Mouse (Mus musculus) splenic B cell, adult 2 months (primary cell): ENCODE results near the gene Ccdc13.

Source experiments
- DNase-seq: peaks from one replicate; pipeline ENCODE4 v3.0.0-alpha.2; 2011; ENCODE audit warnings: low read depth, low spot score
- H3K27me3 ChIP-seq: 2 replicates; pipeline ENCODE4 v1.6.1; 2012; ENCODE audit warnings: mild to moderate bottlenecking, low read length, moderate library complexity, mixed read lengths; ENCODE audit not compliant: control insufficient read depth, poor library complexity, insufficient read depth, severe bottlenecking
- H3K36me3 ChIP-seq: 2 replicates; pipeline ENCODE4 v1.6.1; 2012; ENCODE audit warnings: mild to moderate bottlenecking, low read length, moderate library complexity, mixed read lengths; ENCODE audit not compliant: control insufficient read depth, poor library complexity, insufficient read depth, severe bottlenecking

The Ccdc13 gene

DNA sequence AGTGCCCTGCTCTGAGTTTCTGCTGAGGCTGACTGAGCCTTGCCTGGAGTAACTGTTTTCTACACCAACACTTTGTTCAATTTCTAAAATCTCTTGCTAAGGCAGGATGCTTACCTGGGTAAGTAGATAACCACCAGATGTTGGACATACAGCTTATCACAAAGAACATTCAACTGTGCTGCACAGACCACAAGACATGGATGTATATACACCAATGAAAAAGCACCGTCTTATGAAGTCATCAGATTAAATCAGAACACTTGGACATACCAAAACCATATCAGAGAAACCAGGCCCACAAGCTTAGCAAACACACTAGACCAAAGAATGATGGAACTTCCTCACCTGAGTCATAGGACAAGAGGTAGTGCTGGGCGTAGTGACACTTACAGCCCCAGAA, 20.1 kb upstream of the Ccdc13 start:
- no peak for DNase-seq
- Histone ChIP-seq H3K27me3 (no peaks in the 10 kb centered on the region), H3K36me3 (no peaks in the 10 kb centered on the region)

DNA sequence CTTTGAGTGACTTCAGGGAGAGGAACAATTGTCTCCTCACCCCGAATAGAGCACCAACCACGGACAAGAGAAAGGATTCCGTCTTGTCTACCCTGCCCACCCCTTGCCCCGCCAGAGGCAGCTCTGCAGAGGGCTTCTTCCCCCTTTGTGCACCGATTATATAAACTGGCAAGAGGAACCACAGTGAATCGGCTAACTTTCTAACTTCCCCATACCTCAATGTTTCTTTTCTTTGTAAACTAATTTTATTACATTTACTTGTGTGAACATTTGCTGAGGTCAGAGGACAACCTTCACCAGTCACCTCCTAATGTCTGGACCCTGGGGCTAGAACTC, 18.9 kb upstream of the Ccdc13 start, which contains the start of gene Higd1a:
Higd1a (minus strand) TSS at position 210 of the 336 bp plus-strand sequence.
- no peaks in the 10 kb centered on the region for H3K36me3 ChIP-seq
- DNase-seq = no peak
- H3K27me3 ChIP-seq = no peaks in the 10 kb centered on the region

DNA sequence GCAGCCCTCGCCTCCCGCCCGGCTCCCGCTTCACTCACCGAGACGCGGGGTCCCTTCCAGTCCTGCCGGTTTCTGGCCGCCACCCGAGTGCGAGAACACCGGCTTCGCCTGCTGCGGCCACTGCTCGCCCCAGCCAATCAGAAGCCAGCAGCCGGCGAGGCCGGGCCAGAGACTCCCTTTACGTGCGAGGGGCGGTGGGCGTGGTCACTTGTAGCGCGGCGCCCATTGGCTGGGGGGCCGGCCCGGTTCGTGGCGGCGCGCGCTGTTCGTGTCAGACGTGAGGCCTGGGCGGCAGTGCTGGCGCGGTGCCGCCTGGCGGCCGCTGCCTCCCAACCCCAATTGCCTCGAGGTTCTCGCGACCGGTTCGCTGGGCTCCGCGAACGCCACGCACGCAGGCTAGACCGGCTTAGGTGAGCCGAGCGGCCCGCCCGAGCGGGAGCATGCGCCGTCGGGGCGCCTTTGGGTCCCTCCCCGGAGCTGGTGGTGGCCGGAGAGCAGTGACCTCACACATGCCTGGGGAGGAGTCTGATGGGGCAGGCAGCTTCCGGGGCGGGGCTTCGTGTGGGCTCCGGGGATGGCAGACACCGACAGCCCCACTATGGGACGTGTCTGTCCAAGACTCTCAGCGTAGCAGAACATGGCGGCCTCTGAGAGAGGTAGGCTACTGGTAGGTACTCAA, 18.4 kb upstream of the Ccdc13 start:
- DNase-seq = peak; percentile 97
- H3K27me3 ChIP-seq = no peaks in the 10 kb centered on the region

DNA sequence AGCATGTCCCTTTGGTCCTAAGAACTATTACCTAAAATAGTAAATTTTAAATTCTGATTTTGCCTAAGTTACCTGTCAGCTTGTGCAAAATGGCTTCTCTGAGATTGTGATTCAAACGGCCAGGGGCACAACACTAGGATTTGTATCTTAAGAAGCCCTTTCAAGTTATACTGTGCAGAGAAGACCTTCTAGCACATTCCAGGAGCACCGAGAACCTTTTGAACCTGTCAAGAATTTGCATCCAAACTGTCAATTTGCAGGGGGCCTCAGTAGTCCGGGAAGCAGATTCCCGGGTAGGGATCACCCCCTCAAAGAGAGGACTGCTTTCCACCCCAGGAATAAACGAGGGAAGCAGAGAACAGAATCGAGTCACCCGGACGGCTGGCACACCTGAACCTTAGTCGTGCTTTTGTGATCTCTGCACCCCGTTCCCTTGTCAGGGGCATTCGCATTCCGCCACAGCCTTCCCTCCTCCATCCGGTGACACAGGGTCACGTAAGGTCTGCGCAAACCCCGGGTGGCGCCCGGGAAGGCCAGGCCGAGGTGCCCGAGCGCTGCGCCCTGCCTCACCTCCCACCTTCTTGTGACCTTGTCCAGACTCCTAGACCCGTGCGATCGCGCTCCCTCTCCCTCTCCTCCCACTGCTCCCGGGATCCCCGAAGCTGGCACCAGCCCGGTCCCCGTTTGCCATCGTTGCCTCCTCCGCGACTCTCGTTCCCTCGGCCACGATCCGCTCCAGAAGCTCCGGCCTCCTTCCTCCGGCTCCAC, 17.6 kb upstream of the Ccdc13 start:
- Histone ChIP-seq H3K27me3 (no peaks in the 10 kb centered on the region), H3K36me3 (no peaks in the 10 kb centered on the region; the same call in 1 of the 2 replicates)
- DNase-seq = peak; percentile 56

More for the DNA sequence above, 18.4 kb upstream of the Ccdc13 start:
- H3K36me3 ChIP-seq = no peaks in the 10 kb centered on the region

DNA sequence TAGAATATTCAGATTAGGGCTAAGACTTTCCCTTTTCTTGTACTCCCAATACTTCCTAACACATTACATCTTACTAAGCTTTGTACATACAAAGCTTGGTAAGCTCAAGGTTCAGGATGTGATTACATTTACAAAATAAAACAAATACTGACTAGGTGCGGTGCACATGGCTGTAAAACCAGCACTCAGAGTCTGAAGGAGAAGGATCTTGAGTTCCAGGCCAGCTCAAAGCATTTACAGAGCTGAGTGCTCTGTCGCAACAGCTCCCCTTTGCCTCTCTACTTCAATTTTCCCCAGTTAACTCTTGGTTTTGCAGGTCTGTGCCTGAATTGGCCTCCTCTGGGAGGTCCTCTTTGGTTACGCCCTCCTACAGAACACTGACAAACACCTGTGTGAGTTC, 15.0 kb upstream of the Ccdc13 start:
- Histone ChIP-seq H3K36me3 (peaks cover 8% of the 10 kb centered on the region; the same call in 1 of the 2 replicates), H3K27me3 (no peaks in the 10 kb centered on the region)
- DNase-seq = no peak

GRCm38 (mm10) chr9:121847842-121848241, 8.6 kb upstream of the Ccdc13 start:
- DNase-seq = no peak
- no peaks in the 10 kb centered on the region for H3K27me3 ChIP-seq
- peaks cover 8% of the 10 kb centered on the region; the same call in 1 of the 2 replicates for H3K36me3 ChIP-seq

DNA sequence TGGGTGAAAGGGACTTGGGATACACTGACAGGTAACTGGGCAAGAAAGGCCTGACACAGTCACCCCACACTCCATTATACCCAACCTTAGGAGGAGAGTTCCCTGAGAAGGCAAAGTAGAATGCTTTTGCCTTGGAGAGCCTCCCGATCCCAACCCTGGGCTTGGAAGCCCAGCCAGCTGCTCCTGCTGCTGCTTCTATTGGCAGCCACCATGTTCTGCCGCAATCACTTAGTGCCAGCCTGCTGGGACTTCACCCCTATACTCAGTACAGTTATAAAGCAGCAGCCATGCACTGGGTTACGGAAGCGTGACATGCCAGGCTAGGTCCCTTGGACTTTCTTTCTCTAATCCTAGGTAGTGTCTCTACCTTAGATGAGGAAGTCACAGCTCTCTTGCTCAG, 7.9 kb upstream of the Ccdc13 start:
- peaks cover 8% of the 10 kb centered on the region; the same call in 1 of the 2 replicates for H3K36me3 ChIP-seq
- H3K27me3 ChIP-seq = no peaks in the 10 kb centered on the region
- DNase-seq = no peak

- DNase-seq = peak; percentile 74
- Histone ChIP-seq H3K36me3 (peaks cover 7% of the 10 kb centered on the region; the same call in 1 of the 2 replicates), H3K27me3 (no peaks in the 10 kb centered on the region)
Measured at GRCm38 (mm10) chr9:121846526-121847118, 7.4 kb upstream of the Ccdc13 start.

GRCm38 (mm10) chr9:121842914-121843313, 3.7 kb upstream of the Ccdc13 start:
- Histone ChIP-seq H3K27me3 (no peaks in the 10 kb centered on the region), H3K36me3 (no peaks in the 10 kb centered on the region)
- peak; percentile 56 for DNase-seq

GRCm38 (mm10) chr9:121839622-121839965, 333 bp upstream of the Ccdc13 start:
- no peak for DNase-seq
- Histone ChIP-seq H3K36me3 (no peaks in the 10 kb centered on the region), H3K27me3 (no peaks in the 10 kb centered on the region)

GRCm38 (mm10) chr9:121838008-121838407, 1.3 kb downstream of the Ccdc13 start:
- no peaks in the 10 kb centered on the region for H3K27me3 ChIP-seq
- H3K36me3 ChIP-seq = no peaks in the 10 kb centered on the region
- DNase-seq = no peak

DNA sequence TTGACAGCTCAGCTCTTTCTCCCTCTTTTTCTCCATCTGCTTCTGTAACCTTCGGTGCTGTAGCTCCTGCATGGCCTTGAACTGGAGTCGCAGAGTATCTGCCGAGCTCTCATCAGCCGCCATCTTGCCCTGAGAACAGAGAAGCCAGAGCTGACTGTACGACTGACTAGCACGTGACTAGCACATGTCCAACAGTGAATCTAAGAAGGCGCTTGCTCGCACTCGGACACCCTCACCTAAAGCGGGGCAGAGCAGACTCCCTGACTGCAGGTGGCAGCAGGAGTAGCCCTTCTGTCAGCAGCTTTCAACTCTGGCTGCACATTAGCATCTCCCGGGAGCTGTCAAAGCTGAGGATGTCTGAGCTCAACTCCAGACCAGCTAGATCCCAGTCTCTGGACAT, 5.4 kb downstream of the Ccdc13 start:
- no peaks in the 10 kb centered on the region for H3K36me3 ChIP-seq
- DNase-seq = no peak
- no peaks in the 10 kb centered on the region for H3K27me3 ChIP-seq

DNA sequence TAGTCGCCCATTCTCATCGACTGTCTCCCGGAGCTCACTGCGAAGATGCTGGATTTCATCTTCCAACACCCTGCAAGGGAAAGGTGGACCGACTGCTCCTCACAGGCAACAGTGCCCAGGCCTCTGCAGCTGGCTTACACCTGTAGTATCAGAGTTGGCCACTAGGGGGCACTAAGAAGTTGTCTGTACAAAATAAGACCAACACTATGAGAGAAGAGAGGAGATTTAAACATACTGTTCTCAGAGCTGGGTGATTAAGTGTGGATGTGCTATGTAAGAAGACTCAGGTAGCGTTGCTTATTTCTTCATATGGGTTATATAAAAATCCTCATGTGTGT, 8.3 kb downstream of the Ccdc13 start:
- Histone ChIP-seq H3K27me3 (no peaks in the 10 kb centered on the region), H3K36me3 (no peaks in the 10 kb centered on the region)
- DNase-seq = peak; percentile 85

DNA sequence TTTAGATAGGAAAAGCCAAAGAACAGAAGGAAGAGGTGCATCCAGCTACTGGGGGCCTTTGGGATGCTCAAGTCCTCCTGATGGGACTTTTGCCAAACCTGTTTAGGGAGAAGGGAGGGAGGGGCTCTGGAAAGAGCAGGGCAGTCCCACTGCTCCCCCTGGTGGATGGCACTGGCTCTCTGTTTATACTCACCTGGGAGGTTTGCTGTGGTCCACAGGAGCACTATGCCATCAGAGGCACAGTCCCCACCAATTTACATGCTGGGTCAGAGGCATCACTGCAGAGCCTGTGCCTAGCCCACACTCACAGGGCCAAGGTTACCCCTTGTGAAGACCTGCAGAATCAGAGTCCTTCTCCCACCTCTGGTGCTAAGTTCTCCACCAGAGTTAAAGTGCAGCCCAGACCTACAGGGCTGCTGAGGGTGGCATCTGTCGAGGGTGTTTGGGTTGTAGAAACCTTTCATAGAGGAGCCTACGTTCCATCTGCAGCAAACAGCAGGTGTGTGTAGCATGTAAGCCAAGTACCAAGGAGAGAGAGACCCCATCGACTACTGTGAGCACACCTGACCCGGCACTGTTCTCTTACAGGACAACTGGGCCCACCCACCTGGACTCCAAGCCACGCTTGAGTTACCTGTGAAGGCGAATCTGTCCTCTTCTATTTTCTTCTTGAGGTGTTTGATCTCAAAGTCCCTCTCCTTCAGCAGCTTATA, 8.9 kb downstream of the Ccdc13 start:
- H3K36me3 ChIP-seq = no peaks in the 10 kb centered on the region
- peak; percentile 50 for DNase-seq
- no peaks in the 10 kb centered on the region for H3K27me3 ChIP-seq
